Mouse (Mus musculus): Measurements from ENCODE around the gene Hist3h2ba. TPM values are rescaled to one million over a fixed set of nuclear protein-coding genes. Genes with fewer than 3 reads are reported as not detected.

Hist3h2ba gene
- polyA plus RNA-seq (2015; fragmentation: Nextera tagmentation; extraction: Ambion mirVana) = 41.7 and 56.5 TPM in 2 replicates

DNA sequence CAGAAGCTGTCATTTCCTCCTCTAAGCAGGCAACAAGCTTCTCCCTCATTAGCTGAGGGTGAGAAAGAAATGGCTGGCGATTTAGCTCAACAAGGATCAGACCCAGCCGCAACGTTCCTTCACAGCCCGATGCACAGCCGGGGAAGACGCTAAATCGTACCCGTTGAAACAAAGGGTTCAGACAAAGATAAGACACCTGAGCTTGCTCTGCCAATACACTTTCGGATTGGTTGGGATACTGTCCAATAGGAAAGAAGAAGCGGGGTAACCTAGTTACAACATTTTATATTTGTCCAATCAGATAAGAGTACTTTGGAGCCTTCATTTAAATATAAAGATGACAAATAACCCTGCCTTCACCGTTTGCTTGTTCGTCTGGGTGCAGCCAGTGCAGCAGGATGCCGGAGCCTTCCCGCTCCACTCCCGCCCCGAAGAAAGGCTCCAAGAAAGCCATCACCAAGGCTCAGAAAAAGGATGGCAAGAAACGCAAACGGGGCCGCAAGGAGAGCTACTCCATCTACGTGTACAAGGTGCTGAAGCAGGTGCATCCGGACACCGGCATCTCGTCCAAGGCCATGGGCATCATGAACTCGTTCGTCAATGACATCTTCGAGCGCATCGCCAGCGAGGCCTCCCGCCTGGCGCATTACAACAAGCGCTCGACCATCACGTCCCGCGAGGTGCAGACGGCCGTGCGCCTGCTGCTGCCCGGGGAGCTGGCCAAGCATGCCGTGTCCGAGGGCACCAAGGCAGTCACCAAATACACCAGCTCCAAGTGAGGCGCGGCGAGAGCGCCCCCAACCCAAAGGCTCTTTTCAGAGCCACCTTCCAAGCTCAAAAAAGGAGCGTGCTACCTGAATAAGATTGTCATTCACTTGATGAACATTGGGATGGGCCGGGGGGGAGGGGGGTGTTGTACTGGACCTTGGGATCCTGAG is at the start of gene Hist3h2ba:
Gene Hist3h2ba (plus strand): TSS at position 379 of the 938 bp plus-strand sequence.

DNA sequence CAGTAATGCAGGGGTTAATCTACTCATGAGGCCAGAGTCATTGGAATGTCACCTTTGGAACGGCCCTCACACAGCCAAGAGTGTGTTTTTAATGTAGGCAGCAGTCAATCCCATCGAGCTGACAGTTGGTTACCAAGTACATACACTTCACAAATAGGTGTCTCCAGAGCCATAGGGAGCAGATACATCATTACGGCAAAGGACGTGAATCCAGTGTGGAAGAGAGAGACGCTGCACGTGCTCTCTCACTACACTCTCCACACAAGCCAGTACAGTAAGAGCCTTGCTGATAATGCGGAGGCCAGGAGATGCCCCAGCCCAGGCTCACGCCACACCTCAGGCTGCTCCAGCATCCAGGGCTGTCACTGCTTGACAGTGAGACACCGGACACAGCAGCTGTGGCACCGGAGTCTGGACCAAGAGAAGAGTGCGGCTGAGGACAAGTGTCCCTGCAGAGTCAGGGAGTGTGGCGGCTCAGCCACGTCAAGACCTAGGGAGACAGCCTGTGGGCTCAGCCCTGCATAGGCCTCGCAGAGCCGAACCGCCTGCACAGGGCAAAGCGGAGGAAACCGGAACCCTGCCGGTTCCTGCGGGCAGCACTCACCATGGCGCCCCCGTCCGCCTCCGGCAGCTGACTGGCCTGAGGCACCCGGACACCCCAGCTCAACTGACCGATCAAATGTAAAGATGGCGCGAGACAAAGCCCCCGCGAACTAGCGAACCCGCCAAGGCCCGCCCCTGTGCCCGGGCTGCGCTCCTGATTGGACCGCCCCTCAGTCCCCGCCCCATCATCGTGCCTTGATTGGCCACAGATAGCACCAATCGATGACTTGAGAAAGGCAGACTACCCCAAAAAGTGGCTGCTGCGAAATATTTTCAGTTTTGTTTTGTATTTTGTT is 45.0 kb upstream of the Hist3h2ba start, which contains the start of gene Zfp39:
Gene Zfp39 (minus strand): TSS at position 715 of the 899 bp plus-strand sequence.

DNA sequence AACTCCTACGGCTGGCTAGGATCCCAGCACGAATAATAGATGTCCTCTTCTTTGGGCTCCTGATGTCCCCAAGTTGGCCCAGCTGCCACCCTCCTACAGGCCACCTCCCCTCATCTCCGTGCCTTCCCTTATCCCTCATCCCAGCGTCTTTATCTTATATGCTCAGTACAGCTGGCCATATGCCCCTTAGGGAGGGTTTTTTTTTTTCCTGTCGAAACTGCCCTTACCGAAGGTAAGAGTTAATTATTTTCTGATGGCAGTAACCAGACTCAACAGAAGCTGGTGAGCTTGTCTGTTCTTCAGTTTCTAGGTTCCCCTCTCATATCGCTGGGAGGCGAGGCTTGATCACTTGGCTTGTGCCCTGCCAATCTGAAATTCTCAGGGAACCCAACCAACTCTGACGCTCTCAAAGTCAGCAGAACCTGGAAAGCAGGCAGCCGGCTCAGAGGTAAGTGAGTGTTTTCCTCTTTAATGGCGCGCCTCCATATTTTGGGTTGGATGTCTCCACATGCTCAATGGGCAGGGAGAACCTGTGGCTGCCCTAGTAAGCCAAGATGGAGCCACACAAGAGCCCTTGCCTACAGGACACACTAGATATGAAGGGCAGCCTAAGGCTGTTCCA is 30.9 kb upstream of the Hist3h2ba start, which contains the start of gene Btnl10:
Gene Btnl10 (plus strand): TSS at position 164 of the 622 bp plus-strand sequence.

DNA sequence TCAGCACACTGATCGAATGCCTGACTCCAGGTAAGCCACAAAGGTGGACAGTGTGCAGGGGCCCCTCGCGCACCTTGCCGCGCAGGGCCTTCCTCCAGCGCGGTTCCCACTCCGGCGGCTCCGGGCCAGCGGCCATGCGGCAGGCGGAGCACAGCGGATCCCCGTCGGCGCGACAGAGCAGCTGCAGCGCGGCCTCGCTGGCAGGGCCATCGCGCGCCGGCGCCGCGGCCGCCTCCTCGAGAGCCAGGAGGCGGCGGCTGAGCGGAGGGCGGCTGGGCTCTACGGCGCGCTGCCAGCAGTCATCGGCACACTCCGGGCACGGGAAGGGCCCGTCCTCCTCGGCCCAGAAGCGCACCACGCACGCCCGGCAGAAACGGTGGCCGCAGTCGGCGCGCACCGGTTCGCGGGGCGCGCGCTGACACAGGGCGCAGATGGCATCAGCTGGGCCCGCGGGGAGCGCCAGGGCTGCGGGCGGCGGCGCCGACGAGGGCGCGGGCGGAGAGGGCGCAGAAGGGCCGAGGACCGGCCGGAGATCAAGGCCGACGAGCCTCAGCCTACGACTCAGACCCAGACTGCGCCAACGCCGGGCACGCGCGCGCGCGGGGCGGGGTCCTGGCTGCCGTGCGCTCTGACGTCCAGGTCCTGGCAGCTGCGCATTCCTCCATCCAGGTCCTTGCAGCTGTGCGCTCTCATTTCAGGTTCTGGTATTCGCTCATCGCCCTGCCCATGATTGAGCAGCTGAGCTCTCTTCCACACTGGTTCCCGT is 10.2 kb upstream of the Hist3h2ba start, which contains the start of gene Rnf187:
Gene Rnf187 (minus strand): TSS at position 595 of the 766 bp plus-strand sequence.

GRCm38 (mm10) chr11:58954420-58955142 is 5.9 kb downstream of the Hist3h2ba start, which contains the start of the genes Hist3h2a and Trim17:
Hist3h2a (plus strand) TSS chr11:58954685.
Trim17 (plus strand) TSS chr11:58954685.

DNA sequence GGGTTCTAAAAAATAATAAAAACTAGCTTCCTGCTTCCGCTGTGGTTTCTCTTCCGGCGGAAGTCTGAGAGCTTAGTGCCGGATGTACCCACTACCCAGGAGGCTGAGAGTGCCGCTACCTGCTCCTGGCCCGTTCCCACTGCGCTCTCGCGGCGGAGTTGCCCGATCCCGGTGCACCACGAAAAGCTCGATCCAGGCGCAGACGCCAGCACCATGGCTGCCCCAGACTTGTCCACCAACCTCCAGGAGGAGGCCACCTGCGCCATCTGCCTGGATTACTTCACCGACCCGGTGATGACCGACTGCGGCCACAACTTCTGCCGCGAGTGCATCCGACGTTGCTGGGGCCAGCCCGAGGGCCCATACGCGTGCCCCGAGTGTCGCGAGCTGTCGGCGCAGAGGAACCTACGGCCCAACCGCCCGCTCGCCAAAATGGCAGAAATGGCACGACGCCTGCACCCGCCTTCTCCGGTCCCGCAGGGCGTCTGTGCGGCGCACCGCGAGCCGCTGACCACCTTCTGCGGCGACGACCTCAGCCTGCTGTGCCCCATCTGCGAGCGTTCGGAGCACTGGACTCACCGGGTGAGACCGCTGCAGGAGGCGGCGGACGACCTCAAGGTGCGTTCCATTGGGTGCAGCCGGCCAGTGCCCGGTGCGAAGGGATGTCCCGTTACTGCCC is 29.4 kb downstream of the Hist3h2ba start, which contains the start of gene Trim11:
Gene Trim11 (plus strand): TSS at position 67 of the 679 bp plus-strand sequence.

Small RNA genes lying within 50 kb of the gene (microRNA-seq; reads per million reads assigned to microRNA genes)
- not detected for gene Gm44313 (ENCODE audit: borderline replicate concordance, insufficient number of aligned reads)

Other genes with a start within 250 kb of the Hist3h2ba start
- gene Olfr319, start 249.8 kb upstream of the Hist3h2ba start, polyA plus RNA-seq (2015; fragmentation: Nextera tagmentation; extraction: Ambion mirVana) = not detected in 2 replicates
- gene Olfr318, start 224.9 kb upstream of the Hist3h2ba start, polyA plus RNA-seq (2015; fragmentation: Nextera tagmentation; extraction: Ambion mirVana) = not detected in 2 replicates
- not detected in 2 replicates for gene Olfr317, start 209.7 kb upstream of the Hist3h2ba start, polyA plus RNA-seq (2015; fragmentation: Nextera tagmentation; extraction: Ambion mirVana)
- gene Olfr316, start 196.2 kb upstream of the Hist3h2ba start, polyA plus RNA-seq (2015; fragmentation: Nextera tagmentation; extraction: Ambion mirVana) = not detected in 2 replicates
- not detected in 2 replicates for gene Olfr315, start 175.7 kb upstream of the Hist3h2ba start, polyA plus RNA-seq (2015; fragmentation: Nextera tagmentation; extraction: Ambion mirVana)
- gene Olfr314, start 166.0 kb upstream of the Hist3h2ba start, polyA plus RNA-seq (2015; fragmentation: Nextera tagmentation; extraction: Ambion mirVana) = not detected in 2 replicates
- 20.7 and 23.2 TPM in 2 replicates for gene Fam183b, start 147.0 kb upstream of the Hist3h2ba start, polyA plus RNA-seq (2015; fragmentation: Nextera tagmentation; extraction: Ambion mirVana)
- not detected in 2 replicates for gene Olfr313, start 133.9 kb upstream of the Hist3h2ba start, polyA plus RNA-seq (2015; fragmentation: Nextera tagmentation; extraction: Ambion mirVana)
- gene Olfr312, start 119.7 kb upstream of the Hist3h2ba start, polyA plus RNA-seq (2015; fragmentation: Nextera tagmentation; extraction: Ambion mirVana) = not detected in 2 replicates
- not detected in 2 replicates for gene Olfr311, start 109.7 kb upstream of the Hist3h2ba start, polyA plus RNA-seq (2015; fragmentation: Nextera tagmentation; extraction: Ambion mirVana)
- 4.3 and 5.0 TPM in 2 replicates for gene Gm12258, start 101.8 kb upstream of the Hist3h2ba start, polyA plus RNA-seq (2015; fragmentation: Nextera tagmentation; extraction: Ambion mirVana)
- 4.5 and 5.1 TPM in 2 replicates for gene 2810021J22Rik, start 81.7 kb upstream of the Hist3h2ba start, polyA plus RNA-seq (2015; fragmentation: Nextera tagmentation; extraction: Ambion mirVana)
- gene Zfp39, start 44.7 kb upstream of the Hist3h2ba start, polyA plus RNA-seq (2015; fragmentation: Nextera tagmentation; extraction: Ambion mirVana) = 4.0 and 4.4 TPM in 2 replicates
- gene Btnl10, start 31.0 kb upstream of the Hist3h2ba start, polyA plus RNA-seq (2015; fragmentation: Nextera tagmentation; extraction: Ambion mirVana) = 0.63 TPM in 1 of 2 replicates, not detected in the other
- gene Rnf187, start 10.0 kb upstream of the Hist3h2ba start, polyA plus RNA-seq (2015; fragmentation: Nextera tagmentation; extraction: Ambion mirVana) = 206 and 211 TPM in 2 replicates
- 32.6 and 35.6 TPM in 2 replicates for gene Hist3h2a, start 5.8 kb downstream of the Hist3h2ba start, polyA plus RNA-seq (2015; fragmentation: Nextera tagmentation; extraction: Ambion mirVana)
- 0.19 TPM in 2 replicates for gene Trim17, start 5.8 kb downstream of the Hist3h2ba start, polyA plus RNA-seq (2015; fragmentation: Nextera tagmentation; extraction: Ambion mirVana)
- 10.5 and 18.0 TPM in 2 replicates for gene Trim11, start 29.2 kb downstream of the Hist3h2ba start, polyA plus RNA-seq (2015; fragmentation: Nextera tagmentation; extraction: Ambion mirVana)
- 1.1 and 1.2 TPM in 2 replicates for gene Obscn, start 187.5 kb downstream of the Hist3h2ba start, polyA plus RNA-seq (2015; fragmentation: Nextera tagmentation; extraction: Ambion mirVana)
- gene Iba57, start 214.8 kb downstream of the Hist3h2ba start, polyA plus RNA-seq (2015; fragmentation: Nextera tagmentation; extraction: Ambion mirVana) = 7.5 and 10.7 TPM in 2 replicates
- 1.0 and 3.1 TPM in 2 replicates for gene Gjc2, start 234.3 kb downstream of the Hist3h2ba start, polyA plus RNA-seq (2015; fragmentation: Nextera tagmentation; extraction: Ambion mirVana)
- 126 and 155 TPM in 2 replicates for gene Guk1, start 243.3 kb downstream of the Hist3h2ba start, polyA plus RNA-seq (2015; fragmentation: Nextera tagmentation; extraction: Ambion mirVana)